Mouse (Mus musculus) forebrain, embryonic 11.5 days (tissue): ENCODE data around the gene Palm2. TPM values are rescaled to one million over a fixed set of nuclear protein-coding genes. Genes with fewer than 3 reads are reported as not detected.

ENCODE experiments used
- ATAC-seq: fragments of 200-750 bp; cut with Nextera tagmentation; replicated peaks from 2 replicates; pipeline ENCODE4 v1.8.0; 2017; ENCODE audit warnings: moderate TSS enrichment; ENCODE audit not compliant: low FRiP score
- DNase-seq: peaks from one replicate; pipeline ENCODE4 v3.0.0-alpha.2; 2017; ENCODE audit warnings: low spot score
- H3K27ac ChIP-seq: fragments of 300-500 bp; sonication (generic); 2 replicates; pipeline ENCODE4 v1.5.1; 2014; ENCODE audit warnings: low read depth, low read length
- H3K27me3 ChIP-seq: fragments of 300-500 bp; sonication (generic); 2 replicates; pipeline ENCODE4 v1.6.1; 2014; ENCODE audit warnings: mild to moderate bottlenecking, low read length, mixed read lengths; ENCODE audit not compliant: control insufficient read depth, insufficient read depth
- H3K36me3 ChIP-seq: fragments of 300-500 bp; sonication (generic); 2 replicates; pipeline ENCODE4 v1.6.1; 2014; ENCODE audit warnings: mild to moderate bottlenecking, low read length, moderate library complexity, mixed read lengths; ENCODE audit not compliant: control insufficient read depth, insufficient read depth
- H3K4me1 ChIP-seq: fragments of 300-500 bp; sonication (generic); replicated peaks from 2 replicates; pipeline ENCODE4 v1.6.1; 2014; ENCODE audit warnings: low read length, mixed read lengths; ENCODE audit not compliant: control insufficient read depth, insufficient read depth
- H3K4me2 ChIP-seq: fragments of 300-500 bp; sonication (generic); 2 replicates; pipeline ENCODE4 v1.6.1; 2014; ENCODE audit warnings: low read depth, mild to moderate bottlenecking, low read length, moderate library complexity, mixed read lengths; ENCODE audit not compliant: severe bottlenecking
- H3K4me3 ChIP-seq: fragments of 300-500 bp; sonication (generic); 2 replicates; pipeline ENCODE4 v1.5.1; 2014; ENCODE audit warnings: low read depth, low read length
- H3K9ac ChIP-seq: fragments of 300-500 bp; sonication (generic); 2 replicates; pipeline ENCODE4 v1.6.1; 2014; ENCODE audit warnings: low read length
- H3K9me3 ChIP-seq: fragments of 300-500 bp; sonication (generic); 2 replicates; pipeline ENCODE4 v1.6.1; 2016; ENCODE audit warnings: low read length, mixed read lengths; ENCODE audit not compliant: control insufficient read depth
- WGBS: fragments of 180-500 bp; shearing (Covaris S2); extraction: QIAGEN DNeasy Blood & Tissue Kit; methylation state at CpG from one replicate; pipeline ENCODE4 v1.1.7; 2014; 5-methylcytosine and 5-hydroxymethylcytosine counted together
- polyA plus RNA-seq: library from polyadenylated mRNA; unstranded; fragments of >200 nt; fragmentation: Nextera tagmentation; extraction: Ambion mirVana; gene quantifications from 2 replicates; pipeline ENCODE4 v1.2.1, GENCODE M21; 2014

Gene Palm2
- polyA plus RNA-seq, 1 experiment from 2014 or later: 3.5 TPM

GRCm38 (mm10) chr4:57751054-57751453, 317.0 kb downstream of the Palm2 start:
- Histone ChIP-seq H3K4me2 (no peak overlapping the region), H3K4me1 (no peaks in the 10 kb centered on the region), H3K27me3 (no peaks in the 10 kb centered on the region), H3K9me3 (no peaks in the 10 kb centered on the region), H3K9ac (no peak overlapping the region), H3K4me3 (no peak overlapping the region), H3K27ac (no peak overlapping the region), H3K36me3 (no peaks in the 10 kb centered on the region)
- no peak for DNase-seq
- WGBS: 70% methylated on average over 4 of the region's 4 CpGs
- no peak for ATAC-seq

- Histone ChIP-seq H3K27me3 (no peaks in the 10 kb centered on the region), H3K9me3 (no peaks in the 10 kb centered on the region), H3K36me3 (no peaks in the 10 kb centered on the region), H3K27ac (no peak overlapping the region), H3K4me3 (no peak overlapping the region), H3K9ac (no peak overlapping the region), H3K4me1 (no peaks in the 10 kb centered on the region), H3K4me2 (no peak overlapping the region)
- DNase-seq (no peak), ATAC-seq (no peak)
- WGBS: 90% methylated on average over 11 of the region's 11 CpGs
These were observed 317.5 kb downstream of the Palm2 start for GRCm38 (mm10) chr4:57751566-57751965.

DNA sequence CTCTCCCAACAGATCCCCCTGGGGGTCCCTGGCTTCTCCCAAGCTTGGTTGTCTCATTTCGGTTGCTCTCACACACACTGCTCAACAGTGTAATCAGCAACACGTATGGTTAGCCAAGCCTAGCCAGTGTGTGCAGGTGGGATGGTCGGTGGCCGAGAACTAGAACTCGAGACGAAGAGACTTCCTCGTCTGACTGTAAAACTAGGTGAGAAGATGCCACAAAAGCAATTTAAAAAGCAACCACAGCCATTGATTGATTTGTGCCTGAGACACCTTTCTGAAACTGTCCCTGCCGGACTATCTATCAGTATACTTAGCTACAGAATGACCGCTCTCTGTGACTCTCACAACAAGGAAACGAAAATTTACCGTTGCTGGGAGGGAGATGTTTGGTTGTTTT, 321.0 kb downstream of the Palm2 start:
- H3K4me1 ChIP-seq: no peaks in the 10 kb centered on the region
- no peaks in the 10 kb centered on the region for H3K9me3 ChIP-seq
- 91% methylated on average over 11 of the region's 11 CpGs for WGBS
- no peak overlapping the region for H3K9ac ChIP-seq
- H3K4me2 ChIP-seq: no peak overlapping the region
- no peak overlapping the region for H3K27ac ChIP-seq
- H3K36me3 ChIP-seq: no peaks in the 10 kb centered on the region
- no peak for DNase-seq
- no peak overlapping the region for H3K4me3 ChIP-seq
- ATAC-seq: no peak
- H3K27me3 ChIP-seq: no peaks in the 10 kb centered on the region

DNA sequence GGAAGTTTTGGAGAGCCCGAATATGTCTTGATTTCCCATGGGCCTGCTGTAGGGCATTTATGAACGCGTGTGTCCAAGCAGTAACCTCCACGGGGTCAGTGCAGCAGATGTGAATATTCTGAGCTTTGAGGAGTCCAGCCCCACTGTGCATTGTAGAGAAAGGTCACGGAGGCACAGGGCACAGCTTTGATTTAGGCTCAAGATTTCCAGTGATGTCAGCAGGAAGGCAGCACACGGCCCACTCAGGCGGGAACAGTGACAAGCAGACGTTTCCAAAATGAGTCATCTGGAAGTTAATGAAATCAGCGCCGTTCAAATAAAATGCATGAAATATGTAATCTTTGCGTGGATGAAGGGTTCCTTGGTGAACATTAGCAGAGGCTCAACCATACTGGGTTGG, 323.9 kb downstream of the Palm2 start:
- DNase-seq: no peak
- H3K36me3 ChIP-seq: no peaks in the 10 kb centered on the region
- no peak overlapping the region for H3K27ac ChIP-seq
- no peak overlapping the region for H3K4me2 ChIP-seq
- H3K4me3 ChIP-seq: no peak overlapping the region
- 76% methylated on average over 11 of the region's 11 CpGs for WGBS
- H3K4me1 ChIP-seq: no peaks in the 10 kb centered on the region
- no peak overlapping the region for H3K9ac ChIP-seq
- no peak for ATAC-seq
- H3K9me3 ChIP-seq: no peaks in the 10 kb centered on the region
- no peaks in the 10 kb centered on the region for H3K27me3 ChIP-seq

Other genes with a start within 250 kb of the Palm2 start
- gene Ptpn3, start 132.4 kb upstream of the Palm2 start, polyA plus RNA-seq: 0.81 TPM in 2 replicates
- gene Pakap, start 133.9 kb downstream of the Palm2 start, polyA plus RNA-seq: 21.1 and 22.3 TPM in 2 replicates